Mouse (Mus musculus): ENCODE results near the gene Dirc2. TPM values are rescaled to one million over a fixed set of nuclear protein-coding genes. Genes with fewer than 3 reads are reported as not detected.
A peak's percentile ranks its signal among the peaks of the same experiment; 100 is the strongest.

Dirc2 gene
- polyA plus RNA-seq, 1 experiment from 2014 or later: 17.3 TPM

DNA sequence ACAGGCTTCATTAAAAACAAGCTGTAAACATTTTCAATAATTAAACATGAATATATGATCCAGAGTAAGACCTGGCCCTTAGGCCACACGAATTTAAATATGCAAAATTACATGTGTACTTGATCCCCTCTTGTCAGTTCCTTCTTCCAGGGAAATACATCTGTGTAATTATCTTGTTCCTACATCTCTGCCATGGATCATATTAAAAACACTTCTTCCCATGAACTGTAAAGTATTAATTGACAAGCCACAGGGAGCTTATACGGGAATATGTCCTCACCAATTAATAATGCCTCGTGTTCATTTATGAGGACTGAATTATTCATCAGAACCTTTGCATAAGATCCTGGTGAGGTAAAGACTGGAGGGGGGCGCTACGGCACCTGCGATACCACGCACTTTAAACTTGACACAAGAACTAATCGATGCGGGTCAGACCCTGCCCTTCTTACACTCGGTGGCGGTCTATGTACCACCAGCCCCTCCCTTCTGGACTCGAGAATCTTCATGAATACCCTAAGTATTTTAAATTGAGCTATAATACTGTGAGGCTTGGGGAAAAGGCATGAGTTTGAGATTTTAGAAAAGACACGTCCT, 74.8 kb downstream of the Dirc2 start:
- peaks cover 21% of the 10 kb centered on the region for H3K36me3 ChIP-seq
- peaks cover 4% of the 10 kb centered on the region; the same call in 1 of the 2 replicates for H3K9me3 ChIP-seq
- H3K4me3 ChIP-seq: no peak overlapping the region
- H3K27me3 ChIP-seq (ENCODE audit: insufficient read depth, poor library complexity, severe bottlenecking): no peaks in the 10 kb centered on the region
- WGBS: 95% methylated on average over 13 of the region's 13 CpGs
- no peaks in the 10 kb centered on the region for H3K4me1 ChIP-seq (replicated peaks)
- H3K27ac ChIP-seq: no peak overlapping the region
- no peak for DNase-seq (ENCODE audit: low spot score)

GRCm38 (mm10) chr16:35691606-35692005, 77.5 kb downstream of the Dirc2 start:
- 95% methylated on average over 7 of the region's 7 CpGs for WGBS
- no peak overlapping the region for H3K27ac ChIP-seq

GRCm38 (mm10) chr16:35686491-35686890, 82.7 kb downstream of the Dirc2 start:
- H3K4me1 ChIP-seq (replicated peaks): peaks cover 4% of the 10 kb centered on the region; the same call in 1 of the 2 replicates
- H3K27me3 ChIP-seq (ENCODE audit: insufficient read depth, poor library complexity, severe bottlenecking): no peaks in the 10 kb centered on the region
- DNase-seq (ENCODE audit: low spot score): no peak
- no peaks in the 10 kb centered on the region for H3K36me3 ChIP-seq
- no peak overlapping the region for H3K27ac ChIP-seq
- H3K9me3 ChIP-seq: no peaks in the 10 kb centered on the region
- H3K4me3 ChIP-seq: no peak overlapping the region
- 84% methylated on average over 7 of the region's 7 CpGs for WGBS

More at GRCm38 (mm10) chr16:35691606-35692005, 77.5 kb downstream of the Dirc2 start:
- H3K36me3 ChIP-seq: peaks cover 14% of the 10 kb centered on the region
- no peaks in the 10 kb centered on the region for H3K27me3 ChIP-seq (ENCODE audit: insufficient read depth, poor library complexity, severe bottlenecking)
- peaks cover 4% of the 10 kb centered on the region; the same call in 1 of the 2 replicates for H3K9me3 ChIP-seq
- DNase-seq (ENCODE audit: low spot score): no peak
- no peak overlapping the region for H3K4me3 ChIP-seq
- no peaks in the 10 kb centered on the region for H3K4me1 ChIP-seq (replicated peaks)

GRCm38 (mm10) chr16:35685027-35685426, 84.1 kb downstream of the Dirc2 start:
- H3K4me3 ChIP-seq: no peak overlapping the region
- peaks cover 10% of the 10 kb centered on the region; the same call in 1 of the 2 replicates for H3K4me1 ChIP-seq (replicated peaks)
- DNase-seq (ENCODE audit: low spot score): no peak
- H3K27me3 ChIP-seq (ENCODE audit: insufficient read depth, poor library complexity, severe bottlenecking): no peaks in the 10 kb centered on the region
- WGBS: 80% methylated on average over 13 of the region's 13 CpGs
- no peaks in the 10 kb centered on the region for H3K9me3 ChIP-seq
- no peak overlapping the region for H3K27ac ChIP-seq
- no peaks in the 10 kb centered on the region for H3K36me3 ChIP-seq

DNA sequence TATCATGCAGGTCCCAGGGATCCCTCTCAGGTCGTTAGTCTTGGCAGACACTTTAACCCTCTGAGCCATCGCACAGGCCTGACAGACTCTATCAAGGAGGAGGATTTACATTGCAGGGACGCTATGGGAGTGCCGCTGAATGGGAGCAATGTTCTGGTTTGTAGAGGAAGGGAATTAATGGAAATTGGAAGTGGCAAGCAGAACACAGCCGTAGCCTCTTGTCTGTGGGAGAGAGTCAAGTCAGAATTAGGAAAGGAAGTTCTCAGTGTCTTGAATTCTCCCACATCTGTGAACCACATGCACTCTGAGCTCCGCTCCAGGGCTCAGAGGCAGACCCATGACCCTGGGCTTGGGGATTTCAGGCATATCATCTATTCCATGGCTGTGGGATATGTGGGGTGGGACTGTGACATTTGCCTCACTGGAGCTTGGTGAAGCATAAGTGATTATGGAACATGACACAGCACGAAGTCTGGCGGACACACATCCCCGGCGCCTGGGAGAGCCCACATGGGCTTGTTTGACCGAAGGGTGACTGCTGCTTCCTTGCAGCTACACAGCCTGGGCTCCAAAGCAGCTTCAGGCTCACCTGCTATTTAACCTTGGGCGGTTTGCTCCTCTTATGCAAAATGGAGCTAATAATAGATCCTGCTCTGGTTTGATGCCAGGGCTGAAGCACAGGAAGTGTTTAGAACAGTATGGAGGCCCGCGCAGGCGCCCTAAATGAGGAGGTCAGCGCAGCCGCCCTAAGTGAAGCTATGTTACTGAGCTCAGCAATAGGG, 87.6 kb downstream of the Dirc2 start:
- H3K4me3 ChIP-seq: no peak overlapping the region
- WGBS: 70% methylated on average over 17 of the region's 17 CpGs
- H3K27ac ChIP-seq: no peak overlapping the region
- H3K27me3 ChIP-seq (ENCODE audit: insufficient read depth, poor library complexity, severe bottlenecking): no peaks in the 10 kb centered on the region
- peaks cover 10% of the 10 kb centered on the region for H3K4me1 ChIP-seq (replicated peaks)
- no peaks in the 10 kb centered on the region for H3K9me3 ChIP-seq
- H3K36me3 ChIP-seq: no peaks in the 10 kb centered on the region
- peak; percentile 40 for DNase-seq (ENCODE audit: low spot score)

- DNase-seq (ENCODE audit: low spot score): no peak
- no peak overlapping the region for H3K4me3 ChIP-seq
- H3K4me1 ChIP-seq (replicated peaks): peaks cover 10% of the 10 kb centered on the region
- WGBS: 46% methylated on average over 3 of the region's 3 CpGs
- no peak overlapping the region for H3K27ac ChIP-seq
- H3K27me3 ChIP-seq (ENCODE audit: insufficient read depth, poor library complexity, severe bottlenecking): no peaks in the 10 kb centered on the region
- no peaks in the 10 kb centered on the region for H3K36me3 ChIP-seq
- H3K9me3 ChIP-seq: no peaks in the 10 kb centered on the region
These were observed 90.7 kb downstream of the Dirc2 start for GRCm38 (mm10) chr16:35678476-35678875.

- Histone ChIP-seq H3K9me3 (no peaks in the 10 kb centered on the region), H3K4me3 (no peak overlapping the region), H3K36me3 (no peaks in the 10 kb centered on the region), H3K27ac (no peak overlapping the region), H3K4me1 (replicated peaks) (peaks cover 10% of the 10 kb centered on the region), H3K27me3 (ENCODE audit: insufficient read depth, poor library complexity, severe bottlenecking) (no peaks in the 10 kb centered on the region)
- WGBS: 82% methylated on average over 8 of the region's 8 CpGs
- DNase-seq (ENCODE audit: low spot score): no peak
These were observed 91.5 kb downstream of the Dirc2 start for GRCm38 (mm10) chr16:35677511-35678113.

DNA sequence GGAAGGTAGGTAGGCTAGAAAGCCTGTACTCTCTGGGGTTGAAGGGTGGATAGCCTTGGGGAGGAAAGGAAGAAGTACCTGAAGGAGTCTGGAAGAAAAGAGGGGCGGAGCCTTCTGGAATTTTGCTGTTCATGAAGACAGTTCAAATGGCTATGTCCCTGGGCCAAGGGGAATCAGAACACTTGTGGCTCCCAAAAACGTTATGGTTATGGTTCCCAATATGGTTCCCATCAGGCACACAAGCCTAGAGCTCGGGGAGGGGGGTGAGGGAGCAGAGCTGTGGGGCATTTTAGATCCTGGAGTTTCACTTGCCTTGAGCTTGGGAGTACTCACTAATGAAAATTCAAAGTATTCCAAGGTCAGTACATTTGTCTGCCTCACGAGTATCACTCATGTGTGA, 104.3 kb downstream of the Dirc2 start:
- H3K36me3 ChIP-seq: peaks cover 52% of the 10 kb centered on the region
- 85% methylated on average over 4 of the region's 4 CpGs for WGBS
- DNase-seq (ENCODE audit: low spot score): no peak

DNA sequence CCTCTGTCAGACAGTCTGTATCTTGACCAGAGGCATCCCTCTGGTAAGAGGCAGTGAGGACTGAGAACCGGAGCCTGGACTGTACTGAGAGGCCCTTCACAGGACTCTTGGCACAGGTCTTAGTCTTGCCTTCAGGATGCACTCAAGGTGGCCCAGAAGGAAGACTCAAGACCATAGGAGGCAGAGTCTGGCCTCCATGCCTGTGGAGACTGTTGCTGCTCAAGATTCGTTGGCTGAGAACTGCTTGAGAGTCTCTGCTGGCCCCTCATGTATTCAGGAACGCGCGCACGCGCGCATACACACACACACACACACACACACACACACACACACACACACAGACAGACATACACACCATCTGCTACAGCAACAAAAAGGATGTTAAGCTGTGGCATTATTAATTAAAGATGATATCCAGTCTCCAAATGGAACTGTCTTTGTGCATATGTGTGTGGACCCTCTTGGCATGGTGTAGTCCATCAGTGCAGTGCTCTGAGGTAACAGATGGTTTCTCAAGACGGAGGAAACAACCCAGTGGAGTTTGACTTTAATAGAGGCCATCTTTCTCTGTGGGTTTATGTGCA, 105.2 kb downstream of the Dirc2 start:
- H3K27me3 ChIP-seq (ENCODE audit: insufficient read depth, poor library complexity, severe bottlenecking): peaks cover 28% of the 10 kb centered on the region
- H3K27ac ChIP-seq: no peak overlapping the region
- peaks cover 11% of the 10 kb centered on the region for H3K4me1 ChIP-seq (replicated peaks)
- DNase-seq (ENCODE audit: low spot score): no peak
- peaks cover 62% of the 10 kb centered on the region for H3K36me3 ChIP-seq
- no peaks in the 10 kb centered on the region for H3K9me3 ChIP-seq
- 94% methylated on average over 9 of the region's 9 CpGs for WGBS
- H3K4me3 ChIP-seq: no peak overlapping the region

More for the DNA sequence above, 104.3 kb downstream of the Dirc2 start:
- H3K4me3 ChIP-seq: no peak overlapping the region
- H3K9me3 ChIP-seq: no peaks in the 10 kb centered on the region
- H3K27ac ChIP-seq: no peak overlapping the region
- H3K27me3 ChIP-seq (ENCODE audit: insufficient read depth, poor library complexity, severe bottlenecking): peaks cover 19% of the 10 kb centered on the region
- H3K4me1 ChIP-seq (replicated peaks): peaks cover 7% of the 10 kb centered on the region

GRCm38 (mm10) chr16:35660222-35660621, 108.9 kb downstream of the Dirc2 start:
- peak overlapping the region; percentile 41 for H3K4me3 ChIP-seq

GRCm38 (mm10) chr16:35653951-35654350, 115.2 kb downstream of the Dirc2 start:
- DNase-seq (ENCODE audit: low spot score): no peak
- peaks cover 97% of the 10 kb centered on the region for H3K36me3 ChIP-seq
- no peak overlapping the region for H3K27ac ChIP-seq
- 98% methylated on average over 5 of the region's 5 CpGs for WGBS
- H3K4me1 ChIP-seq (replicated peaks): no peaks in the 10 kb centered on the region
- no peaks in the 10 kb centered on the region for H3K9me3 ChIP-seq
- no peak overlapping the region for H3K4me3 ChIP-seq
- H3K27me3 ChIP-seq (ENCODE audit: insufficient read depth, poor library complexity, severe bottlenecking): peaks cover 25% of the 10 kb centered on the region

More at GRCm38 (mm10) chr16:35660222-35660621, 108.9 kb downstream of the Dirc2 start:
- no peaks in the 10 kb centered on the region for H3K9me3 ChIP-seq
- DNase-seq (ENCODE audit: low spot score): peak; percentile 18
- H3K4me1 ChIP-seq (replicated peaks): peaks cover 11% of the 10 kb centered on the region
- H3K36me3 ChIP-seq: peaks cover 99% of the 10 kb centered on the region
- peaks cover 52% of the 10 kb centered on the region for H3K27me3 ChIP-seq (ENCODE audit: insufficient read depth, poor library complexity, severe bottlenecking)
- WGBS: 25% methylated on average over 36 of the region's 36 CpGs
- no peak overlapping the region for H3K27ac ChIP-seq

DNA sequence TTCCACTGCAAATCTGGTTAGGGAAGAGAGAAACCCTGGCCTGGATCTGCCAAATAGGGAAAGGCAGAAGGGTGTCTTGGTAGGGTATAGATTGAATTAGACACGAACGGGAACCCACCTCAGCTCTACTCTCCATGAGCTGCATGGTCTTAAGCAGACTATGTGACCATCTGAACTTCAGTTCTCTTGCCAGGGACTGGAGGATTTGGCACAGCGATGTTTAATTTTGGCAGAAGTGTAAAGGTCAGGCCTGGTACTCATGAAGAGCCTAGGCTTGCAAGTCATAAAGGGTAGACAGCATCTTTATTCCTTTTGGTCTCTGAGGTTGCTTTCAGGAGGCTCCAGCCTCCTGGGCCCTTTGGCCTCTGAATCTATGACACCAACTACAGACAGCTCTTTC, 116.5 kb downstream of the Dirc2 start:
- 91% methylated on average over 3 of the region's 3 CpGs for WGBS

More for the DNA sequence above, 116.5 kb downstream of the Dirc2 start:
- Histone ChIP-seq H3K4me3 (no peak overlapping the region), H3K27ac (no peak overlapping the region), H3K9me3 (no peaks in the 10 kb centered on the region), H3K4me1 (replicated peaks) (no peaks in the 10 kb centered on the region), H3K27me3 (ENCODE audit: insufficient read depth, poor library complexity, severe bottlenecking) (peaks cover 12% of the 10 kb centered on the region), H3K36me3 (peaks cover 97% of the 10 kb centered on the region)
- no peak for DNase-seq (ENCODE audit: low spot score)
